Mouse (Mus musculus): ENCODE results near the gene Inha. TPM values are rescaled to one million over a fixed set of nuclear protein-coding genes. Genes with fewer than 3 reads are reported as not detected.
A peak's percentile ranks its signal among the peaks of the same experiment; 100 is the strongest.

Gene Inha
- total RNA-seq (2021) = 10 to 100 TPM; 30.7 to 31.9 TPM
- long read RNA-seq, experiment 1, transcript Inha-201 (2 exons, 1,475 nt) = major isoform, 24 of 37 reads
- long read RNA-seq, experiment 1, partial matches to known transcripts = 0 of 37 reads
- long read RNA-seq, experiment 1, other reads (novel, unspliced or antisense) = 13 of 37 reads
- long read RNA-seq, experiment 2, transcript Inha-201 (2 exons, 1,475 nt) = major isoform, 18 of 26 reads
- long read RNA-seq, experiment 2, partial matches to known transcripts = 0 of 26 reads
- long read RNA-seq, experiment 2, other reads (novel, unspliced or antisense) = 8 of 26 reads

- intact Hi-C loops (cut with DNase I) = no loop called here
- DNase-seq (ENCODE audit: low spot score in 2 of 2) = no peak
Observed at GRCm38 (mm10) chr1:75507006-75507405, at the start of gene Inha. Gene Inha, plus strand, starts transcription at chr1:75507077.

- no peak for DNase-seq (ENCODE audit: low spot score in 2 of 2)
- intact Hi-C loops (cut with DNase I) = no loop called here
Observed at GRCm38 (mm10) chr1:75457710-75458024, 49.2 kb upstream of the Inha start.

GRCm38 (mm10) chr1:75458025-75458788 lies 48.7 kb upstream of the Inha start:
- DNase-seq (ENCODE audit: low spot score in 2 of 2) = peak in 1 of 2 experiments; percentile 55
- intact Hi-C loops (cut with DNase I) = no loop called here

GRCm38 (mm10) chr1:75458789-75459684 lies 47.8 kb upstream of the Inha start:
- intact Hi-C loops (cut with DNase I) = no loop called here
- DNase-seq (ENCODE audit: low spot score in 2 of 2) = peak; percentile 67 to 86

- intact Hi-C loops (cut with DNase I) = no loop called here
- no peak for DNase-seq (ENCODE audit: low spot score in 2 of 2)
Observed at GRCm38 (mm10) chr1:75460297-75460696, 46.6 kb upstream of the Inha start.

GRCm38 (mm10) chr1:75462636-75463035 lies 44.2 kb upstream of the Inha start:
- no peak for DNase-seq (ENCODE audit: low spot score in 2 of 2)
- intact Hi-C loops (cut with DNase I) = no loop called here

- intact Hi-C loops (cut with DNase I) = no loop called here
- DNase-seq (ENCODE audit: low spot score in 2 of 2) = no peak
Observed at GRCm38 (mm10) chr1:75463652-75464204, 43.1 kb upstream of the Inha start.

- peak; percentile 86 to 89 for DNase-seq (ENCODE audit: low spot score in 2 of 2)
- intact Hi-C loops (cut with DNase I) = loop anchor here (1.0 to 2.0 kb wide), 2 partner anchors 21 to 124 kb away; no protein-coding TSS in a partner anchor
Observed at GRCm38 (mm10) chr1:75467215-75467927, 39.5 kb upstream of the Inha start.

- intact Hi-C loops (cut with DNase I) = no loop called here
Observed at GRCm38 (mm10) chr1:75469287-75469825, 37.5 kb upstream of the Inha start.

GRCm38 (mm10) chr1:75476441-75476840 lies 30.4 kb upstream of the Inha start:
- no peak for DNase-seq (ENCODE audit: low spot score in 2 of 2)
- intact Hi-C loops (cut with DNase I) = loop anchor here (5.0 kb wide), 1 partner anchor 121 kb away; no protein-coding TSS in a partner anchor

More at GRCm38 (mm10) chr1:75469287-75469825, 37.5 kb upstream of the Inha start:
- DNase-seq (ENCODE audit: low spot score in 2 of 2) = no peak

GRCm38 (mm10) chr1:75477264-75477965 lies 29.5 kb upstream of the Inha start:
- intact Hi-C loops (cut with DNase I) = loop anchor here (1.0 to 5.0 kb wide), 2 partner anchors 82 to 120 kb away; no protein-coding TSS in a partner anchor
- DNase-seq (ENCODE audit: low spot score in 2 of 2) = peak; percentile 83 to 88

- intact Hi-C loops (cut with DNase I) = loop anchor here (1.0 to 5.0 kb wide), 2 partner anchors 81 to 119 kb away; no protein-coding TSS in a partner anchor
- DNase-seq (ENCODE audit: low spot score in 2 of 2) = peak in 1 of 2 experiments; percentile 45
Observed at GRCm38 (mm10) chr1:75477966-75478290, 28.9 kb upstream of the Inha start.

GRCm38 (mm10) chr1:75478497-75478896 lies 28.4 kb upstream of the Inha start:
- intact Hi-C loops (cut with DNase I) = loop anchor here (5.0 kb wide), 1 partner anchor 119 kb away; no protein-coding TSS in a partner anchor
- DNase-seq (ENCODE audit: low spot score in 2 of 2) = no peak

GRCm38 (mm10) chr1:75478916-75479634 lies 27.8 kb upstream of the Inha start, which contains the start of the genes Chpf and Tmem198:
Gene Chpf, minus strand, starts transcription at chr1:75479307.
Gene Tmem198, plus strand, starts transcription at chr1:75479532.
- intact Hi-C loops (cut with DNase I) = loop anchor here (5.0 kb wide), 1 partner anchor 118 kb away; no protein-coding TSS in a partner anchor
- peak; percentile 96 to 97 for DNase-seq (ENCODE audit: low spot score in 2 of 2)

GRCm38 (mm10) chr1:75479635-75479989 lies 27.3 kb upstream of the Inha start:
- intact Hi-C loops (cut with DNase I) = loop anchor here (5.0 kb wide), 1 partner anchor 118 kb away; no protein-coding TSS in a partner anchor
- DNase-seq (ENCODE audit: low spot score in 2 of 2) = no peak

- intact Hi-C loops (cut with DNase I) = no loop called here
- DNase-seq (ENCODE audit: low spot score in 2 of 2) = no peak
Observed at GRCm38 (mm10) chr1:75480036-75480435, 26.8 kb upstream of the Inha start.

- DNase-seq (ENCODE audit: low spot score in 2 of 2) = no peak
- intact Hi-C loops (cut with DNase I) = no loop called here
Observed at GRCm38 (mm10) chr1:75480735-75481134, 26.1 kb upstream of the Inha start.
